Mouse (Mus musculus) liver, embryonic 14.5 days (tissue): ENCODE measurements at regions not wholly inside any gene's neighbourhood (a gene's known extent, or its start where the extent isn't known, plus 50 kb on each side); places are given as distances from the start of the nearest gene placed in this dataset.

Experiments
- CTCF ChIP-seq: IDR thresholded peaks from 2 replicates; pipeline ENCODE4 v1.5.1; 2016; ENCODE audit warnings: antibody characterized with exemption, low read depth, control low read depth
- EP300 ChIP-seq: IDR thresholded peaks from 2 replicates; pipeline ENCODE4 v1.6.1; 2016; ENCODE audit warnings: antibody characterized with exemption, low read depth

DNA sequence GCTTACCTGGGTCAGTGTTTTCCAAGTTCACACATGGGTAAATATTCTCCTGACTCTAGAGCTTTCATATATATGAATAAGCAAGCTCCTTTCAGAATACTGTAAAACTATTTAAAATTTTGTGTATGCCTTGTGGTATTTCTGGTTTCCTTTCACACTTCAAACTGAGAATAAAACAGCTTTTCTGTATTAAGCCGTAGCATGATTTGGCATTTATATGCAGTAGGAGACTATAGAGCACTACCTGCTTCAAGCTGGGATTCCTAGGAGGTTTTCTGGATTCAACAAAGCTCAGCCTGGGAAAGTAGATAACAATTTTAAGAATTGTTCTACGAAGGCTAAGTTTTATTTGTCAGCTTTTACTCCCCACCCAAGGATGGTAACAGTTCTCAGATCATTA lies 500.5 kb downstream of the Gm43517 start:
- TF ChIP-seq EP300 (no peak), CTCF (no peak)
